Mouse (Mus musculus): ENCODE measurements around the gene Osmr. TPM values are rescaled to one million over a fixed set of nuclear protein-coding genes. Genes with fewer than 3 reads are reported as not detected.
"Not testable (repeated sequence)": the region's sequence is repeated elsewhere in the genome, so short reads cannot be mapped to it uniquely, and the experiment has no call there.

Gene Osmr
- polyA plus RNA-seq, 1 experiment: 1.6 TPM

- Histone ChIP-seq H3K27me3 (ENCODE audit: control insufficient read depth, insufficient read depth, low read length) (no peaks in the 10 kb centered on the region), H3K4me3 (replicated peaks; ENCODE audit: insufficient read depth, low read depth, low read length) (no peak overlapping the region), H3K27ac (ENCODE audit: insufficient read depth, low read length) (no peak overlapping the region), H3K4me1 (ENCODE audit: control insufficient read depth, insufficient read depth, low read length) (no peaks in the 10 kb centered on the region)
- DNase-seq: no peak
- 71% methylated on average over 4 of the region's 4 CpGs for WGBS
- TF ChIP-seq POLR2A (IDR thresholded peaks at IDR 0.05; ENCODE audit: borderline replicate concordance, insufficient read depth, low read length) (no peak), CTCF (IDR thresholded peaks at IDR 0.05; ENCODE audit: borderline replicate concordance, insufficient read depth, low read depth, low read length) (no peak)
Observed at GRCm38 (mm10) chr15:6858871-6859270, 15.9 kb downstream of the Osmr start.

- DNase-seq: no peak
- WGBS: 44% methylated on average over 9 of the region's 9 CpGs
- Histone ChIP-seq H3K4me1 (ENCODE audit: control insufficient read depth, insufficient read depth, low read length) (no peaks in the 10 kb centered on the region), H3K27me3 (ENCODE audit: control insufficient read depth, insufficient read depth, low read length) (no peaks in the 10 kb centered on the region), H3K27ac (ENCODE audit: insufficient read depth, low read length) (no peak overlapping the region), H3K4me3 (replicated peaks; ENCODE audit: insufficient read depth, low read depth, low read length) (no peak overlapping the region)
- TF ChIP-seq CTCF (IDR thresholded peaks at IDR 0.05; ENCODE audit: borderline replicate concordance, insufficient read depth, low read depth, low read length) (no peak), POLR2A (IDR thresholded peaks at IDR 0.05; ENCODE audit: borderline replicate concordance, insufficient read depth, low read length) (no peak)
Observed at GRCm38 (mm10) chr15:6857270-6857905, 17.4 kb downstream of the Osmr start.

- Histone ChIP-seq H3K27me3 (ENCODE audit: control insufficient read depth, insufficient read depth, low read length) (no peaks in the 10 kb centered on the region), H3K4me3 (replicated peaks; ENCODE audit: insufficient read depth, low read depth, low read length) (no peak overlapping the region), H3K27ac (ENCODE audit: insufficient read depth, low read length) (no peak overlapping the region), H3K4me1 (ENCODE audit: control insufficient read depth, insufficient read depth, low read length) (no peaks in the 10 kb centered on the region)
- TF ChIP-seq POLR2A (IDR thresholded peaks at IDR 0.05; ENCODE audit: borderline replicate concordance, insufficient read depth, low read length) (no peak), CTCF (IDR thresholded peaks at IDR 0.05; ENCODE audit: borderline replicate concordance, insufficient read depth, low read depth, low read length) (no peak)
- WGBS: 49% methylated on average over 1 of the region's 1 CpGs
- no peak for DNase-seq
Observed at GRCm38 (mm10) chr15:6849851-6850250, 24.9 kb downstream of the Osmr start.

- 20% methylated on average over 4 of the region's 4 CpGs for WGBS
- no peak overlapping the region for H3K4me3 ChIP-seq (replicated peaks; ENCODE audit: insufficient read depth, low read depth, low read length)
- peak in 1 of 2 experiments; percentile 5 for DNase-seq
Observed at GRCm38 (mm10) chr15:6840199-6840598, 34.6 kb downstream of the Osmr start.

GRCm38 (mm10) chr15:6815807-6816206 is 59.0 kb downstream of the Osmr start:
- TF ChIP-seq POLR2A (IDR thresholded peaks at IDR 0.05; ENCODE audit: borderline replicate concordance, insufficient read depth, low read length): no peak
- no peak for TF ChIP-seq CTCF (IDR thresholded peaks at IDR 0.05; ENCODE audit: borderline replicate concordance, insufficient read depth, low read depth, low read length)
- Histone ChIP-seq H3K27ac (ENCODE audit: insufficient read depth, low read length) (no peak overlapping the region), H3K4me3 (replicated peaks; ENCODE audit: insufficient read depth, low read depth, low read length) (no peak overlapping the region), H3K27me3 (ENCODE audit: control insufficient read depth, insufficient read depth, low read length) (no peaks in the 10 kb centered on the region), H3K4me1 (ENCODE audit: control insufficient read depth, insufficient read depth, low read length) (no peaks in the 10 kb centered on the region)
- WGBS: 66% methylated on average over 4 of the region's 4 CpGs
- no peak for DNase-seq

More at GRCm38 (mm10) chr15:6840199-6840598, 34.6 kb downstream of the Osmr start:
- no peak overlapping the region for H3K27ac ChIP-seq (ENCODE audit: insufficient read depth, low read length)
- no peaks in the 10 kb centered on the region for H3K27me3 ChIP-seq (ENCODE audit: control insufficient read depth, insufficient read depth, low read length)
- H3K4me1 ChIP-seq (ENCODE audit: control insufficient read depth, insufficient read depth, low read length): no peaks in the 10 kb centered on the region
- TF ChIP-seq POLR2A (IDR thresholded peaks at IDR 0.05; ENCODE audit: borderline replicate concordance, insufficient read depth, low read length) (no peak), CTCF (IDR thresholded peaks at IDR 0.05; ENCODE audit: borderline replicate concordance, insufficient read depth, low read depth, low read length) (peak; percentile 4; the same call in 1 of the 2 replicates)

- H3K27me3 ChIP-seq (ENCODE audit: control insufficient read depth, insufficient read depth, low read length); H3K4me1 ChIP-seq (ENCODE audit: control insufficient read depth, insufficient read depth, low read length); DNase-seq; H3K4me3 ChIP-seq (replicated peaks; ENCODE audit: insufficient read depth, low read depth, low read length); H3K27ac ChIP-seq (ENCODE audit: insufficient read depth, low read length): not testable (repeated sequence)
- 96% methylated on average over 8 of the region's 8 CpGs for WGBS
Observed at GRCm38 (mm10) chr15:6801212-6801611, 73.6 kb downstream of the Osmr start.

GRCm38 (mm10) chr15:6792846-6793245 is 81.9 kb downstream of the Osmr start:
- TF ChIP-seq POLR2A (IDR thresholded peaks at IDR 0.05; ENCODE audit: borderline replicate concordance, insufficient read depth, low read length): no peak
- no peak for TF ChIP-seq CTCF (IDR thresholded peaks at IDR 0.05; ENCODE audit: borderline replicate concordance, insufficient read depth, low read depth, low read length)
- DNase-seq: no peak
- no peak overlapping the region for H3K4me3 ChIP-seq (replicated peaks; ENCODE audit: insufficient read depth, low read depth, low read length)
- 85% methylated on average over 7 of the region's 7 CpGs for WGBS
- H3K27ac ChIP-seq (ENCODE audit: insufficient read depth, low read length): no peak overlapping the region
- H3K27me3 ChIP-seq (ENCODE audit: control insufficient read depth, insufficient read depth, low read length): no peaks in the 10 kb centered on the region
- H3K4me1 ChIP-seq (ENCODE audit: control insufficient read depth, insufficient read depth, low read length): no peaks in the 10 kb centered on the region

GRCm38 (mm10) chr15:6791648-6792047 is 83.1 kb downstream of the Osmr start:
- no peak overlapping the region for H3K4me3 ChIP-seq (replicated peaks; ENCODE audit: insufficient read depth, low read depth, low read length)
- H3K27me3 ChIP-seq (ENCODE audit: control insufficient read depth, insufficient read depth, low read length): no peaks in the 10 kb centered on the region
- H3K27ac ChIP-seq (ENCODE audit: insufficient read depth, low read length): no peak overlapping the region
- 53% methylated on average over 11 of the region's 11 CpGs for WGBS
- no peak for DNase-seq
- TF ChIP-seq POLR2A (IDR thresholded peaks at IDR 0.05; ENCODE audit: borderline replicate concordance, insufficient read depth, low read length) (no peak), CTCF (IDR thresholded peaks at IDR 0.05; ENCODE audit: borderline replicate concordance, insufficient read depth, low read depth, low read length) (no peak)
- H3K4me1 ChIP-seq (ENCODE audit: control insufficient read depth, insufficient read depth, low read length): no peaks in the 10 kb centered on the region
